Mouse (Mus musculus): ENCODE data around the gene Rnf212b. TPM values are rescaled to one million over a fixed set of nuclear protein-coding genes. Genes with fewer than 3 reads are reported as not detected.

The Rnf212b gene
- polyA plus RNA-seq, 1 experiment from 2014 or later, result 0.16 TPM

DNA sequence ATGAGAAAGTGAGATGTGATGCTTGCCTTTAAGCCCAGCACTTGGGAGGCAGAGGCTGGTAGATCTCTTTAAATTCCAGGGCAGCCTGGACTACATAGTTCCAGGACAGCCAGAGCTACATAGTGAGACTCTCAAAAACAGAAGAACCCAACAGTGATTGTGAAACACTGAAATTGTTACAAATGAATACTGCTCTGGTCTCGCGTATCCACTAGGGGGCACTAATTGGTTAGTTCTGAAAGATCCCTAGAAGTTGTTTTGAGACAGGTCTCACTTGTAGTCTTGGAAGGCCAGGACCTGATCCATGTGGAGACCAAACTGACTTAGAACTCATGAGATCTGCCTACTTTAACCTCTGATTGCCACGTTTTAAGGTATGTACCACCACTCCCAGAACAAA, 86.4 kb downstream of the Rnf212b start:
- 0 out of 2 replicates have a peak overlapping the region, but pooled peaks have one; percentile 8 for H3K27ac ChIP-seq (ENCODE audit: low read length)
- H3K9ac ChIP-seq (replicated peaks; ENCODE audit: low read length), result no peak overlapping the region
- no peaks in the 10 kb centered on the region for H3K9me3 ChIP-seq (ENCODE audit: low read length)
- H3K36me3 ChIP-seq (ENCODE audit: insufficient read depth, low read length), result peaks cover 29% of the 10 kb centered on the region
- H3K4me1 ChIP-seq (ENCODE audit: insufficient read depth, low read length), result peaks cover 27% of the 10 kb centered on the region
- H3K27me3 ChIP-seq (ENCODE audit: insufficient read depth, low read length), result no peaks in the 10 kb centered on the region
- peak; percentile 40; the same call in 1 of the 2 replicates for ATAC-seq (ENCODE audit: low FRiP score, low TSS enrichment)
- H3K4me2 ChIP-seq (replicated peaks; ENCODE audit: low read depth, low read length), result no peak overlapping the region
- H3K4me3 ChIP-seq (ENCODE audit: low read length), result no peak overlapping the region
- WGBS, result under 1% methylated on average over 3 of the region's 3 CpGs

DNA sequence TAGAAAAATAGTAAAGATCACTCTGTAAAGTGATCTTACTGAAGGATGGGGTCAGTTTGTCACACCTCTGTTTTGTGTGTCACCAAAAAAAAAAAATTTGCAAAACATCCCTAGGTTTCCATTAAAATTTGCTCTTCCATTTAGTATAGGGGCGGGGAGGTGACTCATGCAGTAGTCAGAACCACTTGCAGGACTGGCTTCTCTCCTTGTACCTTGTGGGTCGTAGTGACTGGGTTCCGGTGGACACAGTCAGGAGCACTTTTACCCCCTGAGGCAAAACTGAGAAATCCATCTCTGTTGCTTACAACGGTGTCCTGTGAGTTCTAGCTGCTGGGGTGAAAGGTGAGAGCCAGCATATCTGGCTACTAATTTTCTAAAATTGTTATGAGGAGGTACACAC, 89.7 kb downstream of the Rnf212b start:
- 85% methylated on average over 4 of the region's 4 CpGs for WGBS
- H3K9me3 ChIP-seq (ENCODE audit: low read length), result no peaks in the 10 kb centered on the region
- no peak for ATAC-seq (ENCODE audit: low FRiP score, low TSS enrichment)
- H3K36me3 ChIP-seq (ENCODE audit: insufficient read depth, low read length), result peaks cover 24% of the 10 kb centered on the region
- no peaks in the 10 kb centered on the region for H3K27me3 ChIP-seq (ENCODE audit: insufficient read depth, low read length)
- no peak overlapping the region for H3K9ac ChIP-seq (replicated peaks; ENCODE audit: low read length)
- no peak overlapping the region for H3K4me2 ChIP-seq (replicated peaks; ENCODE audit: low read depth, low read length)
- H3K4me3 ChIP-seq (ENCODE audit: low read length), result no peak overlapping the region
- H3K27ac ChIP-seq (ENCODE audit: low read length), result no peak overlapping the region
- 0 out of 2 replicates have a peak, but pooled peaks cover 2% of the 10 kb centered on the region for H3K4me1 ChIP-seq (ENCODE audit: insufficient read depth, low read length)

Other genes with a start within 250 kb of the Rnf212b start
- 32.9 and 45.6 TPM in 2 replicates for gene Ajuba, start 236.6 kb upstream of the Rnf212b start, polyA plus RNA-seq (2015; fragmentation: Nextera tagmentation; extraction: Ambion mirVana)
- 11.2 and 14.2 TPM in 2 replicates for gene 4931414P19Rik, start 208.1 kb upstream of the Rnf212b start, polyA plus RNA-seq (2015; fragmentation: Nextera tagmentation; extraction: Ambion mirVana)
- 453 and 471 TPM in 2 replicates for gene Psmb5, start 196.1 kb upstream of the Rnf212b start, polyA plus RNA-seq (2015; fragmentation: Nextera tagmentation; extraction: Ambion mirVana)
- 0.07 TPM in 1 of 2 replicates, not detected in the other for gene Psmb11, start 192.7 kb upstream of the Rnf212b start, polyA plus RNA-seq (2015; fragmentation: Nextera tagmentation; extraction: Ambion mirVana)
- not detected in 2 replicates for gene Gm17606, start 173.2 kb upstream of the Rnf212b start, polyA plus RNA-seq (2015; fragmentation: Nextera tagmentation; extraction: Ambion mirVana)
- 3.4 TPM in 2 replicates for gene Cdh24, start 172.8 kb upstream of the Rnf212b start, polyA plus RNA-seq (2015; fragmentation: Nextera tagmentation; extraction: Ambion mirVana)
- 90.4 and 91.1 TPM in 2 replicates for gene 1700123O20Rik, start 127.9 kb upstream of the Rnf212b start, polyA plus RNA-seq (2015; fragmentation: Nextera tagmentation; extraction: Ambion mirVana)
- gene Acin1, start 127.2 kb upstream of the Rnf212b start, polyA plus RNA-seq (2015; fragmentation: Nextera tagmentation; extraction: Ambion mirVana), result 120 and 136 TPM in 2 replicates
- gene Gm29776, start 115.3 kb upstream of the Rnf212b start, polyA plus RNA-seq (2015; fragmentation: Nextera tagmentation; extraction: Ambion mirVana), result 0.06 and 0.12 TPM in 2 replicates
- gene Cebpe, start 102.0 kb upstream of the Rnf212b start, polyA plus RNA-seq (2015; fragmentation: Nextera tagmentation; extraction: Ambion mirVana), result 0.19 TPM in 1 of 2 replicates, not detected in the other
- 21.0 and 24.6 TPM in 2 replicates for gene Slc7a8, start 32.2 kb upstream of the Rnf212b start, polyA plus RNA-seq (2015; fragmentation: Nextera tagmentation; extraction: Ambion mirVana)
- 18.0 and 19.9 TPM in 2 replicates for gene Homez, start 56.8 kb downstream of the Rnf212b start, polyA plus RNA-seq (2015; fragmentation: Nextera tagmentation; extraction: Ambion mirVana)
- gene Ppp1r3e, start 63.4 kb downstream of the Rnf212b start, polyA plus RNA-seq (2015; fragmentation: Nextera tagmentation; extraction: Ambion mirVana), result 1.6 and 1.7 TPM in 2 replicates
- gene Bcl2l2, start 69.2 kb downstream of the Rnf212b start, polyA plus RNA-seq (2015; fragmentation: Nextera tagmentation; extraction: Ambion mirVana), result 5.0 and 5.1 TPM in 2 replicates
- gene Gm20521, start 69.3 kb downstream of the Rnf212b start, polyA plus RNA-seq (2015; fragmentation: Nextera tagmentation; extraction: Ambion mirVana), result 0.16 and 0.45 TPM in 2 replicates
- 135 and 141 TPM in 2 replicates for gene Pabpn1, start 78.4 kb downstream of the Rnf212b start, polyA plus RNA-seq (2015; fragmentation: Nextera tagmentation; extraction: Ambion mirVana)
- gene Slc22a17, start 99.0 kb downstream of the Rnf212b start, polyA plus RNA-seq (2015; fragmentation: Nextera tagmentation; extraction: Ambion mirVana), result 45.9 and 55.1 TPM in 2 replicates
- gene Efs, start 112.0 kb downstream of the Rnf212b start, polyA plus RNA-seq (2015; fragmentation: Nextera tagmentation; extraction: Ambion mirVana), result 30.0 and 33.0 TPM in 2 replicates
- 0.17 TPM in 1 of 2 replicates, not detected in the other for gene Il25, start 118.6 kb downstream of the Rnf212b start, polyA plus RNA-seq (2015; fragmentation: Nextera tagmentation; extraction: Ambion mirVana)
- gene Cmtm5, start 122.1 kb downstream of the Rnf212b start, polyA plus RNA-seq (2015; fragmentation: Nextera tagmentation; extraction: Ambion mirVana), result 1.5 and 2.1 TPM in 2 replicates
- gene Myh6, start 152.8 kb downstream of the Rnf212b start, polyA plus RNA-seq (2015; fragmentation: Nextera tagmentation; extraction: Ambion mirVana), result 1.1 and 1.4 TPM in 2 replicates
- not detected in 2 replicates for gene Gm17428, start 162.8 kb downstream of the Rnf212b start, polyA plus RNA-seq (2015; fragmentation: Nextera tagmentation; extraction: Ambion mirVana)
- gene Myh7, start 180.5 kb downstream of the Rnf212b start, polyA plus RNA-seq (2015; fragmentation: Nextera tagmentation; extraction: Ambion mirVana), result 2.4 and 5.0 TPM in 2 replicates
- gene Ngdn, start 201.3 kb downstream of the Rnf212b start, polyA plus RNA-seq (2015; fragmentation: Nextera tagmentation; extraction: Ambion mirVana), result 87.0 and 88.8 TPM in 2 replicates

Measured in kidney, embryonic 16.5 days (tissue).